Mouse (Mus musculus) embryo, embryonic 11.5 days (tissue): ENCODE results near the gene Trnp1.
A peak's percentile ranks its signal among the peaks of the same experiment; 100 is the strongest.

Experiments
- DNase-seq: peaks from one replicate; pipeline ENCODE4 v3.0.0-alpha.2; 2012; ENCODE audit warnings: low read depth, low spot score

Trnp1 gene

GRCm38 (mm10) chr4:133460796-133461325 is 37.5 kb downstream of the Trnp1 start:
- DNase-seq: no peak

- no peak for DNase-seq
These were observed 38.3 kb downstream of the Trnp1 start for GRCm38 (mm10) chr4:133460006-133460405.

- no peak for DNase-seq
These were observed 40.3 kb downstream of the Trnp1 start for GRCm38 (mm10) chr4:133458044-133458443.

- DNase-seq: no peak
These were observed 45.9 kb downstream of the Trnp1 start for GRCm38 (mm10) chr4:133452433-133452832.

- peak; percentile 74 for DNase-seq
These were observed 46.8 kb downstream of the Trnp1 start for GRCm38 (mm10) chr4:133451536-133451935.

- no peak for DNase-seq
These were observed 48.6 kb downstream of the Trnp1 start for GRCm38 (mm10) chr4:133449726-133450125.

- DNase-seq: no peak
These were observed 49.5 kb downstream of the Trnp1 start for GRCm38 (mm10) chr4:133448708-133449388.

- no peak for DNase-seq
These were observed 50.4 kb downstream of the Trnp1 start for GRCm38 (mm10) chr4:133447967-133448366.

- DNase-seq: no peak
These were observed 51.0 kb downstream of the Trnp1 start for GRCm38 (mm10) chr4:133447366-133447765.

- no peak for DNase-seq
These were observed 52.6 kb downstream of the Trnp1 start for GRCm38 (mm10) chr4:133445727-133446126.

- no peak for DNase-seq
These were observed 55.3 kb downstream of the Trnp1 start for GRCm38 (mm10) chr4:133443085-133443484.

GRCm38 (mm10) chr4:133442194-133442593 is 56.2 kb downstream of the Trnp1 start:
- DNase-seq: no peak
